Mouse (Mus musculus): ENCODE results near the gene Cxcl5.

DNA sequence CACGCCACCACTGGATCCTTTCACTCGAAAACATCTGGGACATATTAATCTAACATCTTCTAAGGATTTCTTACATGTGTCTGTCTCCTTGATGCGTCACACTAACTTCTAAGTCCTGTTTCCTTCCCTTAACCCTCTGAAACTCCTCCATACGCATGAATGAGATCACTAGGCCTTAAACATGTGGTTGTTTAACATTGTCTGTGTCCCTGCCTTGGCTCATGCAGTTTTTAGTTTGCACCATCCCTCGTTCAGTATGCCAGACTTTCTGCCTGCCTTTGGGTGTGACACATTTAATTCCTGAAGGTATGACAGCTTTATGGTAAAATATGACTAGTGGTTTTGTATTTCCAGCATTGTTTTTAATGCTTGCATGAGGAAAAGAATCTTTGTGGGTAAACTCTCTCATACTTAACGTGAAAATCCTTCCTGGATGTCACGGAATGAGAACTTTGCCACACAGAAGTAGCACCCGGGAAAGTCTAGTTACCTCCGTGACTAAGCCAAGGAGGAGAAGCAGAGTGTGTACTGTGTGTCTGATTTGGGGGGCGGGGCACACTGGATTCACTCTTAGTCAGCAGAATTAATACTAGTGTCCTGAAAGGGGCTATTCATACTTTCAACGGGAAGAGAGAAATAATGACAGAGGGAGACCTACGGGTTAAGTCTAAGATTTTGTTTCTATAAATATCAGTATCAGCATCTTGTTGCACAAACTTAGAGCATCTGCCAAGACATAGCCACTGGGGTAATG is 4.9 kb downstream of the Cxcl5 start:
- TF ChIP-seq CTCF (IDR thresholded peaks at IDR 0.05) (no peak), EP300 (IDR thresholded peaks at IDR 0.05) (no peak)

All from lung, postnatal 0 days (tissue).